Mouse (Mus musculus) forebrain, embryonic 12.5 days (tissue): ENCODE measurements around the gene Gm21748. TPM values are rescaled to one million over a fixed set of nuclear protein-coding genes. Genes with fewer than 3 reads are reported as not detected.
"Not testable (repeated sequence)": the region's sequence is repeated elsewhere in the genome, so short reads cannot be mapped to it uniquely, and the experiment has no call there.

ENCODE experiments used
- ATAC-seq: fragments of 200-750 bp; cut with Nextera tagmentation; 2 replicates; pipeline ENCODE4 v1.8.0; 2017; ENCODE audit warnings: moderate TSS enrichment; ENCODE audit not compliant: low FRiP score
- H3K27ac ChIP-seq: fragments of 300-500 bp; sonication (generic); 2 replicates; pipeline ENCODE4 v1.5.1; 2016; ENCODE audit warnings: mild to moderate bottlenecking
- H3K27me3 ChIP-seq: fragments of 300-500 bp; sonication (generic); 2 replicates; pipeline ENCODE4 v1.6.1; 2016; ENCODE audit warnings: mild to moderate bottlenecking
- H3K36me3 ChIP-seq: fragments of 300-500 bp; sonication (generic); replicated peaks from 2 replicates; pipeline ENCODE4 v1.6.1; 2016; ENCODE audit warnings: mild to moderate bottlenecking
- H3K4me1 ChIP-seq: fragments of 300-500 bp; sonication (generic); 2 replicates; pipeline ENCODE4 v1.6.1; 2016
- H3K4me2 ChIP-seq: fragments of 300-500 bp; sonication (generic); 2 replicates; pipeline ENCODE4 v1.6.1; 2016; ENCODE audit warnings: mild to moderate bottlenecking, moderate library complexity
- H3K4me3 ChIP-seq: fragments of 300-500 bp; sonication (generic); replicated peaks from 2 replicates; pipeline ENCODE4 v1.5.1; 2016; ENCODE audit warnings: mild to moderate bottlenecking
- H3K9ac ChIP-seq: fragments of 300-500 bp; sonication (generic); 2 replicates; pipeline ENCODE4 v1.6.1; 2016; ENCODE audit warnings: mild to moderate bottlenecking
- H3K9me3 ChIP-seq: fragments of 300-500 bp; sonication (generic); 2 replicates; pipeline ENCODE4 v1.6.1; 2016
- WGBS: fragments of 180-500 bp; shearing (Covaris S2); methylation state at CpG from one replicate; pipeline ENCODE4 v1.1.7; 2016; 5-methylcytosine and 5-hydroxymethylcytosine counted together
- polyA plus RNA-seq: library from polyadenylated mRNA; unstranded; fragments of >200 nt; fragmentation: Nextera tagmentation; extraction: Ambion mirVana; gene quantifications from 2 replicates; pipeline ENCODE4 v1.2.1, GENCODE M21; 2016

Gene Gm21748
- polyA plus RNA-seq = not detected in 2 replicates

DNA sequence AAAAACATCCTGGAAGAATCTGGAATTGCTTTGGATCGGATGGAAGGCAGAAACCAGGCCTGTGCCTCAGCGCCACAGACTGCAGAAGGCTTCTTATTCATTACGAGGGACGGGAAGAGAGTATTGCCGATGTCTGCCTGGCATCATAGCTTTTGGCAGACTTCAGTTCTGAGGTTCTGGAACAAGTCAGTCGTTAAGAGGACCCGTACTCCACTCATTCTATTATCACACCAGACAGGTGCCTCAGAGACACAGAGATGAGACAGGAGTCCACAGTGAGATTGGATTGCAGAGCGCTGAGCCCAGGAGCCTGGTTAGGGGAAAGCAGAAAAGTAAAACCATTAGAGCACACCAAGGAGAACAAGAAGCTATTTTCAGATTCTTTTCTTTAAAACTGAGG, at the start of gene Gm21748:
Gene Gm21748 (minus strand): TSS at position 101 of the 400 bp plus-strand sequence.
- no CpG with 5 or more reads among the region's 8 CpGs for WGBS
- ATAC-seq, H3K4me2 ChIP-seq, H3K4me3 ChIP-seq, H3K4me1 ChIP-seq, H3K36me3 ChIP-seq, H3K9ac ChIP-seq, H3K27me3 ChIP-seq, H3K9me3 ChIP-seq, H3K27ac ChIP-seq: not testable (repeated sequence)

Other genes with a start within 250 kb of the Gm21748 start
- gene Gm21860, start 84.4 kb downstream of the Gm21748 start, polyA plus RNA-seq = not detected in 2 replicates
- not detected in 2 replicates for gene Gm47283, start 54.4 kb downstream of the Gm21748 start, polyA plus RNA-seq